Mouse (Mus musculus) megakaryocyte-erythroid progenitor cell, adult 5-6 weeks (primary cell): ENCODE results near the gene Gm43951. TPM values are rescaled to one million over a fixed set of nuclear protein-coding genes. Genes with fewer than 3 reads are reported as not detected.
A peak's percentile ranks its signal among the peaks of the same experiment; 100 is the strongest.

Source experiments
- ATAC-seq: replicated peaks from 2 replicates; pipeline ENCODE4 v1.8.0; 2016; ENCODE audit warnings: mild to moderate bottlenecking, inconsistent platforms; ENCODE audit not compliant: severe bottlenecking, poor library complexity, low FRiP score, low TSS enrichment
- total RNA-seq, 2 experiments: library from RNA; stranded (forward) in 1 of 2; stranded (reverse) in 1 of 2; fragments of 200-1000, 215-1000 nt in 1 of 2; fragments of >200 nt in 1 of 2; fragmentation: Nextera tagmentation in 1 of 2; gene quantifications; 2 replicates each; pipeline ENCODE4 v1.2.3; 2014 to 2017

Gene Gm43951
- total RNA-seq (2014; fragmentation: Nextera tagmentation) (0.84 TPM in 1 of 2 replicates, not detected in the other), total RNA-seq (2017) (not detected in 2 replicates)

- ATAC-seq: peak; percentile 68
Observed at GRCm38 (mm10) chr11:72206341-72207203, at the start of gene Gm43951. Gm43951 (minus strand) TSS chr11:72206840.

GRCm38 (mm10) chr11:72256441-72256840 lies 49.8 kb upstream of the Gm43951 start:
- ATAC-seq: no peak

- no peak for ATAC-seq
Observed at GRCm38 (mm10) chr11:72255629-72256028, 49.0 kb upstream of the Gm43951 start.

- ATAC-seq: no peak
Observed at GRCm38 (mm10) chr11:72245196-72245753, 38.6 kb upstream of the Gm43951 start.

- ATAC-seq: no peak
Observed at GRCm38 (mm10) chr11:72240062-72240860, 33.6 kb upstream of the Gm43951 start.

- ATAC-seq: no peak
Observed at GRCm38 (mm10) chr11:72234013-72234412, 27.4 kb upstream of the Gm43951 start.

- ATAC-seq: no peak
Observed at GRCm38 (mm10) chr11:72232991-72233390, 26.4 kb upstream of the Gm43951 start.

- ATAC-seq: no peak
Observed at GRCm38 (mm10) chr11:72232068-72232467, 25.4 kb upstream of the Gm43951 start.

GRCm38 (mm10) chr11:72228513-72228912 lies 21.9 kb upstream of the Gm43951 start:
- no peak for ATAC-seq

- no peak for ATAC-seq
Observed at GRCm38 (mm10) chr11:72226901-72227300, 20.3 kb upstream of the Gm43951 start.

GRCm38 (mm10) chr11:72226020-72226791 lies 19.6 kb upstream of the Gm43951 start:
- no peak for ATAC-seq

GRCm38 (mm10) chr11:72224865-72225264 lies 18.2 kb upstream of the Gm43951 start:
- peak; percentile 84 for ATAC-seq

- ATAC-seq: no peak
Observed at GRCm38 (mm10) chr11:72223414-72223813, 16.8 kb upstream of the Gm43951 start.

- peak; percentile 88 for ATAC-seq
Observed at GRCm38 (mm10) chr11:72221278-72221677, 14.6 kb upstream of the Gm43951 start.

- ATAC-seq: no peak
Observed at GRCm38 (mm10) chr11:72217116-72217515, 10.5 kb upstream of the Gm43951 start.

- ATAC-seq: peak; percentile 76
Observed at GRCm38 (mm10) chr11:72215410-72215797, 8.8 kb upstream of the Gm43951 start, which contains the start of gene Med31. Med31 (minus strand) TSS chr11:72215592.

- peak; percentile 99 for ATAC-seq
Observed at GRCm38 (mm10) chr11:72214591-72215409, 8.2 kb upstream of the Gm43951 start.

GRCm38 (mm10) chr11:72207834-72208377 lies 1.3 kb upstream of the Gm43951 start:
- ATAC-seq: no peak
